Mouse (Mus musculus): ENCODE results near the gene Grin2b.
"Not testable (repeated sequence)": the region's sequence is repeated elsewhere in the genome, so short reads cannot be mapped to it uniquely, and the experiment has no call there.

Grin2b gene

GRCm38 (mm10) chr6:135799949-135800348 lies 373.4 kb downstream of the Grin2b start:
- no peak for DNase-seq (ENCODE audit: low spot score in 2 of 2)

DNA sequence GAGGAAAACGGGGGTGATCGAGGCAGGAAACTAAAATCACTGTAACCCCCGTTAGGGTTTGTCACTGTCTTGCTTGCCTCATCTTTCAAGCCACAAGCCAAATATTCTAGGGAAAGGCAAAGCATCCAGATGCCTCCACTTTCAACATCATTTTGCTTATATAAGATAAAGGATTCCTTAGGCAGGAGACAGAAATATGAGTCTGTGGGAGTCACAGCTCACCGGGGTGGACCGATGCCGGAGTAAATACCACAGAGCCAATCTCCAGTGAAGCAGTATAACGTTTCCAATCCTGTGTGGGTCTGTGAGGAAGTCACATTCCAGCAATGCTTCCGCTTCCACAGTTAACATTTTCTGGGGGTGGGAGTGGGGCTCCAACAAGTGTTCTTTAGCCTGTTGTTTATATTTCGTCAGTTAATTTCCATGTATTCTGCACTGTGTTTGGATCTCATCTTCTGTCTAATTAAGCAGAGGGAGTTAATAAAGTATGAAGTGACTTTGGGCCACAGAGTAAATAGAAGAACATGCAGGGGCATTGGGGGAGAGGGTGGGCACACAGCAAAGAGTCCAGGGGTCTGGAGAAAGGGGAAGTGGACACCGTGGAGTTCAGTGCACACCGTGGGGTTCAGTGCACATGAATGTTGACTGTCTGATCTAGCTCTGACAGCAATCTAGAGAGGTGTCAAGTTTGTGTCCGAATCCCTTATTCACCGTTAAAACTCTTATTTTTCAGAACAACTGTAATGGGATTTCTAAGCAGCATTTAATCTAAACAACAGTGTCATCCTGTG lies 374.9 kb downstream of the Grin2b start:
- no peak for DNase-seq (ENCODE audit: low spot score in 2 of 2)

- no peak for DNase-seq (ENCODE audit: low spot score in 2 of 2)
Measured at GRCm38 (mm10) chr6:135797371-135798033, 375.8 kb downstream of the Grin2b start.

- DNase-seq (ENCODE audit: low spot score in 2 of 2), result no peak
Measured at GRCm38 (mm10) chr6:135796911-135797310, 376.4 kb downstream of the Grin2b start.

- no peak for DNase-seq (ENCODE audit: low spot score in 2 of 2)
Measured at GRCm38 (mm10) chr6:135791412-135791811, 381.9 kb downstream of the Grin2b start.

DNA sequence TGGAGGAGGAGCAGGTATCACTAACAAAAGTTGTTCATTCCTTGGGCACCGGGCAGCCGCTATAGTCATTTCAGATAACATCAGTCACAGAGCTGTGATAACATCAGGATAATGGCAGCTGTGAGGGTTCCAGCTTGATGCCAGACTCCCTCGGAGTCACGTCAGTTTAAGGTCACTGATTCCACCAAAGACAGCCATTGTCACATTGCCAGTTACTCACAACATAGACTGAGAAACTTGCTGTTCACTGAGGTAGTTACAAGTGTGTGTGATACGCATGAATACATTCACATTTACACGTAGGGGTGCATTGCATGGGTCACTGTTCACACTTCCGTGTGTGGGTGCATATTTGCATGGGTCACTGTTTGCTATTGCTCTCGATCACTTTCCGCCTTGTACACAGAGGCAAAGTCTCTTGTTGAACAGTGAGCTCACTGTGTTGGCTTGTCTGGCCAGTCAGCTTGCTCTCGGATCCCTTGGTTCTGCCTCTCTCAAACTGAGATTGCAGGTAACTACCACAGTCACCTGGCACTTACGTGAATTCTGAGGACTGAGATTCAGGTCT lies 383.6 kb downstream of the Grin2b start:
- DNase-seq (ENCODE audit: low spot score in 2 of 2), result no peak

DNA sequence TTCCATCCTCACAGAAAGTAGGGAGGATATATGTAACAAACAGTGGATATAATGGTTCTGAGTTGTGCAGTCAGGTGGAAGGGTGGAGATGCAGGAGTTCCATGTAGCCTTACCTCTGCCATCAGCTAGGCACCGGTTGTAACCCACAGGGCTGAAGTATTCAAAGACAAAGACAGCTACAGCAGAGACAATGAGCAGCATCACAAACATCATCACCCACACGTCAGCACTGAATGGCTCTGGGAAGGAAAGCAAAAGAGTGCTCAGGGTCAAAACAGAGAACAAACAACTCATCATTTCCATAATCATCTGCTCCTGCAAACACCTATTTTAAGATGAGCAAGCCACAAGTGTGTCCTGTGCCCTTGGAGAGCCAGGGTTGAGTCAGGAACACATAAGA lies 398.6 kb downstream of the Grin2b start:
- DNase-seq (ENCODE audit: low spot score in 2 of 2), result no peak

- no peak for DNase-seq (ENCODE audit: low spot score in 2 of 2)
Measured at GRCm38 (mm10) chr6:135767572-135767971, 405.7 kb downstream of the Grin2b start.

- DNase-seq (ENCODE audit: low spot score in 2 of 2), result no peak
Measured at GRCm38 (mm10) chr6:135758735-135759134, 414.6 kb downstream of the Grin2b start.

DNA sequence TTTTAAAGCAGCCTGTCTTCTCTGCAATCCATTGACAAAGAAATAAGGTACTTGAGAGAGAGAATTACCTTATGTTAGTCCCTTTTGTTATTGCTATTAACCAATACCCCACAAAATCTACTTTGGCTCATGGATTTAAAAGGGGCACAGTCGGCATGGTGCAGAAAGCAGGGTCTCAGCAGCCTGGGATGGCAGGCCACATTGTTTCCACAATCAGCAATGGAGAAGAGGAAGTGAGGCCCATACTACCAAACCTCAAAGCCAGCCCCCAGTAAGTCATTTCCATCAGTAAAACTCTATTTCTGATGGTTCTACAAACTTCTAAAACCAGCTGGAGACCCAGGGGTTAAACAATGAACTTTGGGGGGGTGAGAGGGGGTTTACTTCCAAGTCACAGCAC lies 417.2 kb downstream of the Grin2b start:
- no peak for DNase-seq (ENCODE audit: low spot score in 2 of 2)

- DNase-seq (ENCODE audit: low spot score in 2 of 2), result no peak
Measured at GRCm38 (mm10) chr6:135748412-135749076, 424.8 kb downstream of the Grin2b start.

- DNase-seq (ENCODE audit: low spot score in 2 of 2), result no peak
Measured at GRCm38 (mm10) chr6:135745606-135746005, 427.7 kb downstream of the Grin2b start.

- DNase-seq (ENCODE audit: low spot score in 2 of 2), result no peak
Measured at GRCm38 (mm10) chr6:135734227-135734732, 439.0 kb downstream of the Grin2b start.

- DNase-seq (ENCODE audit: low spot score in 2 of 2), result no peak
Measured at GRCm38 (mm10) chr6:135727106-135727505, 446.2 kb downstream of the Grin2b start.

GRCm38 (mm10) chr6:135721706-135722105 lies 451.6 kb downstream of the Grin2b start:
- DNase-seq (ENCODE audit: low spot score in 2 of 2), result no peak

DNA sequence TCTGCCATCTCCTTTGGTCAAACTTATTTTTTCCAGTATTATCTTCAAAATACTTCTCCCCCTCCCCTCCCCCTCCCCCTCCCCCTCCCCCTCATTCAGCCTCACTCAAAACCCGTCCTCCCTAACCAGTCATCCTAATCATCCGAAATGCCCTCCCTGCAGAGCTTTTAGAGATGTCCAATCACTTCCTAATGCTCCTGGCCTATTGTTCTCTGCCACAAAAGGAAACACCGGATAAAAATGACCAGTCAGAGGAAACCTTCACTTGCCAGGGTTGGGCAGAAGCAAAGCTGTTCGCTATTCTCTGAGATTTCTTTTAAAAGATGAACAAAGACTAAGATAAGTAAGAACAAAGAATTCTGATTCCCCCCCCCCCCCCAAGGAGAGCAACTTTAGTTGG lies 458.4 kb downstream of the Grin2b start:
- no peak for DNase-seq (ENCODE audit: low spot score in 2 of 2)

DNA sequence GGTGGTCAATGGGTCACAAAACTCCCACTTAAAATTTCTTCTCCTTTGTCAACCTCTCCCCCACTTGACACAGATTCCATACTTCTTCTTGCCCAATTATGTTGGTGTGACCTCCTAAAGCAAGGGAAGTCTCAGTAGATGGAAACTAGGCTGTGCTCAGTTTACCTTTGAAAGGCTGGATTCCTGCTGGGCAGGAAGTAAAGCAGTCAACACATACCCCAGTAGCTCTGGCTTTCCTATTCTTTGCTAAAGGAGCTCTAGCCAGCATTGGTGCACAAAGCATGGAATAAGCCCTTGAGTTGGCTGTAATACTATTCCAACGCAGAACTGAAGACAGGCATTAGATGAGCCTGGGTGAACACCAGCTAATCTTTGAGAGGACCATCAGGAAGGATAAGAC lies 459.1 kb downstream of the Grin2b start:
- DNase-seq (ENCODE audit: low spot score in 2 of 2), result no peak

GRCm38 (mm10) chr6:135713716-135714115 lies 459.6 kb downstream of the Grin2b start:
- DNase-seq (ENCODE audit: low spot score in 2 of 2), result no peak

DNA sequence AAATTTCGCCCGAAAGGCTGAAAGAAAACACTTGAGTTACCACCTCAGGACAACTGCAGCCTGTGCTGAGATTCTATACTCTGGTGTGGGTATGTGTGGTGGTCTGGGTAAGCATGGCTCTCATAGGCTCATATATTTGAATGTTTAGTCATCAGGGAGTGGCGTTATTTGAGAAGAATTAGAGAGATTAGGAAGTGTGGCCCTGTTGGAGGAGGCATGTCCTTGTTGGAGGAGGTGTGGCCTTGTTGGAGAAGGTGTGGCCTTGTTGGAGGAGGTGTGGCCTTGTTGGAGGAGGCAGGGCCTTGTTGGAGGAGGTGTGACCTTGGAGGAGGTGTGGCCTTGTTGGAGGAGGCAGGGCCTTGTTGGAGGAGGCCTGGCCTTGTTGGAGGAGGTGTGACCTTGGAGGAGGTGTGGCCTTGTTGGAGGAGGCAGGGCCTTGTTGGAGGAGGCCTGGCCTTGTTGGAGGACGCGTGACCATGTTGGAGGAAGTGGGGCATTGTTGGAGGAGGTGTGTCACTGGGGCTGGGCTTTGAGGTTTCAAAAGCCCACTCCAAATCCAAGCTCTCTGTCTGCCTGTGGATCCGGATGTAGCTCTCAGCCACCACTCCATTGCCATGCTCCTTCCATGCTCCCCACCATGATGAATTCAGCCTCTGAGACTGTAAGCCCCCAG lies 466.3 kb downstream of the Grin2b start:
- DNase-seq (ENCODE audit: low spot score in 2 of 2), result not testable (repeated sequence)

GRCm38 (mm10) chr6:135703655-135704054 lies 469.7 kb downstream of the Grin2b start:
- no peak for DNase-seq (ENCODE audit: low spot score in 2 of 2)

GRCm38 (mm10) chr6:135701361-135701760 lies 471.9 kb downstream of the Grin2b start:
- DNase-seq (ENCODE audit: low spot score in 2 of 2), result no peak
